Mouse (Mus musculus): ENCODE measurements around the gene Dclk1. TPM values are rescaled to one million over a fixed set of nuclear protein-coding genes. Genes with fewer than 3 reads are reported as not detected.

Dclk1 gene
- total RNA-seq, 2 experiments from 2014 or later, result 2.6 to 5.2 TPM

- DNase-seq (ENCODE audit: low spot score in 2 of 2), result no peak
Measured at GRCm38 (mm10) chr3:55330496-55330895, 88.3 kb downstream of the Dclk1 start.

- DNase-seq (ENCODE audit: low spot score in 2 of 2), result no peak
Measured at GRCm38 (mm10) chr3:55331694-55332093, 89.5 kb downstream of the Dclk1 start.

- DNase-seq (ENCODE audit: low spot score in 2 of 2), result no peak
Measured at GRCm38 (mm10) chr3:55333511-55333910, 91.3 kb downstream of the Dclk1 start.

- no peak for DNase-seq (ENCODE audit: low spot score in 2 of 2)
Measured at GRCm38 (mm10) chr3:55336895-55337294, 94.7 kb downstream of the Dclk1 start.

GRCm38 (mm10) chr3:55337671-55338070, 95.5 kb downstream of the Dclk1 start:
- DNase-seq (ENCODE audit: low spot score in 2 of 2), result no peak

GRCm38 (mm10) chr3:55342445-55342844, 100.3 kb downstream of the Dclk1 start:
- no peak for DNase-seq (ENCODE audit: low spot score in 2 of 2)

GRCm38 (mm10) chr3:55347371-55348025, 105.3 kb downstream of the Dclk1 start:
- no peak for DNase-seq (ENCODE audit: low spot score in 2 of 2)

GRCm38 (mm10) chr3:55348026-55348390, 105.8 kb downstream of the Dclk1 start:
- DNase-seq (ENCODE audit: low spot score in 2 of 2), result no peak

- no peak for DNase-seq (ENCODE audit: low spot score in 2 of 2)
Measured at GRCm38 (mm10) chr3:55350194-55350593, 108.0 kb downstream of the Dclk1 start.

GRCm38 (mm10) chr3:55351281-55352052, 109.3 kb downstream of the Dclk1 start:
- DNase-seq (ENCODE audit: low spot score in 2 of 2), result no peak

GRCm38 (mm10) chr3:55352529-55352928, 110.4 kb downstream of the Dclk1 start:
- no peak for DNase-seq (ENCODE audit: low spot score in 2 of 2)

GRCm38 (mm10) chr3:55353169-55353568, 111.0 kb downstream of the Dclk1 start:
- no peak for DNase-seq (ENCODE audit: low spot score in 2 of 2)

GRCm38 (mm10) chr3:55353909-55354511, 111.8 kb downstream of the Dclk1 start:
- peak; percentile 32 to 38 for DNase-seq (ENCODE audit: low spot score in 2 of 2)

- DNase-seq (ENCODE audit: low spot score in 2 of 2), result peak in 1 of 2 experiments; percentile 18
Measured at GRCm38 (mm10) chr3:55354765-55355164, 112.6 kb downstream of the Dclk1 start.

GRCm38 (mm10) chr3:55358486-55358885, 116.3 kb downstream of the Dclk1 start:
- no peak for DNase-seq (ENCODE audit: low spot score in 2 of 2)

- no peak for DNase-seq (ENCODE audit: low spot score in 2 of 2)
Measured at GRCm38 (mm10) chr3:55360836-55361235, 118.7 kb downstream of the Dclk1 start.

GRCm38 (mm10) chr3:55367166-55367565, 125.0 kb downstream of the Dclk1 start:
- no peak for DNase-seq (ENCODE audit: low spot score in 2 of 2)

- DNase-seq (ENCODE audit: low spot score in 2 of 2), result peak in 1 of 2 experiments; percentile 28
Measured at GRCm38 (mm10) chr3:55369156-55369555, 127.0 kb downstream of the Dclk1 start.

GRCm38 (mm10) chr3:55373689-55374088, 131.5 kb downstream of the Dclk1 start:
- peak in 1 of 2 experiments; percentile 26 for DNase-seq (ENCODE audit: low spot score in 2 of 2)

GRCm38 (mm10) chr3:55378591-55378990, 136.4 kb downstream of the Dclk1 start:
- no peak for DNase-seq (ENCODE audit: low spot score in 2 of 2)

- DNase-seq (ENCODE audit: low spot score in 2 of 2), result no peak
Measured at GRCm38 (mm10) chr3:55380471-55380870, 138.3 kb downstream of the Dclk1 start.

- no peak for DNase-seq (ENCODE audit: low spot score in 2 of 2)
Measured at GRCm38 (mm10) chr3:55392605-55393004, 150.4 kb downstream of the Dclk1 start.
